Mouse (Mus musculus) limb, embryonic 13.5 days (tissue): ENCODE measurements around the gene Gm42688. TPM values are rescaled to one million over a fixed set of nuclear protein-coding genes. Genes with fewer than 3 reads are reported as not detected.

ENCODE experiments used
- ATAC-seq: fragments of 200-750 bp; cut with Nextera tagmentation; 2 replicates; pipeline ENCODE4 v1.8.0; 2017; ENCODE audit warnings: low read depth, moderate number of reproducible peaks, moderate TSS enrichment; ENCODE audit not compliant: low FRiP score
- H3K27ac ChIP-seq: fragments of 300-500 bp; sonication (generic); 2 replicates; pipeline ENCODE4 v1.5.1; 2015; ENCODE audit warnings: inconsistent platforms, mild to moderate bottlenecking, moderate library complexity
- H3K27me3 ChIP-seq: fragments of 300-500 bp; sonication (generic); 2 replicates; pipeline ENCODE4 v1.6.1; 2015; ENCODE audit warnings: mild to moderate bottlenecking, inconsistent platforms
- H3K36me3 ChIP-seq: fragments of 300-500 bp; sonication (generic); 2 replicates; pipeline ENCODE4 v1.6.1; 2015; ENCODE audit warnings: inconsistent platforms, mild to moderate bottlenecking, moderate library complexity
- H3K4me1 ChIP-seq: fragments of 300-500 bp; sonication (generic); 2 replicates; pipeline ENCODE4 v1.6.1; 2015; ENCODE audit warnings: inconsistent platforms
- H3K4me2 ChIP-seq: fragments of 300-500 bp; sonication (generic); replicated peaks from 2 replicates; pipeline ENCODE4 v1.6.1; 2015; ENCODE audit warnings: inconsistent platforms, mild to moderate bottlenecking, moderate library complexity
- H3K4me3 ChIP-seq: fragments of 300-500 bp; sonication (generic); 2 replicates; pipeline ENCODE4 v1.5.1; 2015; ENCODE audit warnings: moderate library complexity, mild to moderate bottlenecking, inconsistent platforms
- H3K9ac ChIP-seq: fragments of 300-500 bp; sonication (generic); 2 replicates; pipeline ENCODE4 v1.6.1; 2015; ENCODE audit warnings: mild to moderate bottlenecking, inconsistent platforms
- H3K9me3 ChIP-seq: fragments of 300-500 bp; sonication (generic); 2 replicates; pipeline ENCODE4 v1.6.1; 2016; ENCODE audit warnings: inconsistent platforms
- WGBS: fragments of 180-500 bp; shearing (Covaris S2); methylation state at CpG from one replicate; pipeline ENCODE4 v1.1.7; 2015; 5-methylcytosine and 5-hydroxymethylcytosine counted together
- polyA plus RNA-seq: library from polyadenylated mRNA; unstranded; fragments of >200 nt; fragmentation: Nextera tagmentation; extraction: Ambion mirVana; gene quantifications from 2 replicates; pipeline ENCODE4 v1.2.1, GENCODE M21; 2015

The Gm42688 gene
- polyA plus RNA-seq, 1 experiment from 2014 or later: 2.8 TPM

- H3K4me2 ChIP-seq: peak overlapping the region; percentile 52
- peaks cover 93% of the 10 kb centered on the region for H3K27me3 ChIP-seq
- peak overlapping the region; percentile 13 for H3K9ac ChIP-seq
- no peak for ATAC-seq
- H3K36me3 ChIP-seq: peaks cover 4% of the 10 kb centered on the region
- no peaks in the 10 kb centered on the region for H3K9me3 ChIP-seq
- WGBS: 2% methylated on average over 47 of the region's 47 CpGs
- H3K4me3 ChIP-seq: peak overlapping the region; percentile 23
- H3K4me1 ChIP-seq: peaks cover 43% of the 10 kb centered on the region
- H3K27ac ChIP-seq: no peak overlapping the region
Observed at GRCm38 (mm10) chr6:83087205-83087925, 14.1 kb upstream of the Gm42688 start.

- Histone ChIP-seq H3K9ac (peak overlapping the region; percentile 13), H3K27me3 (peaks cover 92% of the 10 kb centered on the region), H3K36me3 (no peaks in the 10 kb centered on the region), H3K4me2 (peak overlapping the region; percentile 52), H3K4me3 (peak overlapping the region; percentile 23; the same call in 1 of the 2 replicates), H3K27ac (no peak overlapping the region), H3K9me3 (no peaks in the 10 kb centered on the region), H3K4me1 (peaks cover 43% of the 10 kb centered on the region)
- 9% methylated on average over 9 of the region's 9 CpGs for WGBS
- ATAC-seq: no peak
Observed at GRCm38 (mm10) chr6:83087926-83088260, 13.5 kb upstream of the Gm42688 start.

- H3K9ac ChIP-seq: no peak overlapping the region
- no peak overlapping the region for H3K4me2 ChIP-seq
- 38% methylated on average over 6 of the region's 6 CpGs for WGBS
- H3K27me3 ChIP-seq: peaks cover 46% of the 10 kb centered on the region
- H3K9me3 ChIP-seq: 0 out of 2 replicates have a peak, but pooled peaks cover 3% of the 10 kb centered on the region
- ATAC-seq: no peak
- H3K4me1 ChIP-seq: peaks cover 8% of the 10 kb centered on the region
- no peaks in the 10 kb centered on the region for H3K36me3 ChIP-seq
- H3K27ac ChIP-seq: no peak overlapping the region
- H3K4me3 ChIP-seq: no peak overlapping the region
Observed at GRCm38 (mm10) chr6:83092416-83093127, 8.8 kb upstream of the Gm42688 start.

- no peak overlapping the region for H3K27ac ChIP-seq
- H3K9me3 ChIP-seq: 0 out of 2 replicates have a peak, but pooled peaks cover 3% of the 10 kb centered on the region
- H3K4me1 ChIP-seq: no peaks in the 10 kb centered on the region; the same call in 1 of the 2 replicates
- H3K4me3 ChIP-seq: no peak overlapping the region
- WGBS: 53% methylated on average over 6 of the region's 6 CpGs
- H3K27me3 ChIP-seq: peaks cover 15% of the 10 kb centered on the region
- no peak overlapping the region for H3K9ac ChIP-seq
- H3K36me3 ChIP-seq: no peaks in the 10 kb centered on the region
- no peak overlapping the region for H3K4me2 ChIP-seq
- no peak for ATAC-seq
Observed at GRCm38 (mm10) chr6:83095968-83096367, 5.4 kb upstream of the Gm42688 start.

- H3K9me3 ChIP-seq: 0 out of 2 replicates have a peak, but pooled peaks cover 3% of the 10 kb centered on the region
- peaks cover 2% of the 10 kb centered on the region; the same call in 1 of the 2 replicates for H3K27me3 ChIP-seq
- no peak overlapping the region for H3K4me2 ChIP-seq
- no peaks in the 10 kb centered on the region for H3K36me3 ChIP-seq
- ATAC-seq: no peak
- H3K27ac ChIP-seq: no peak overlapping the region
- H3K4me1 ChIP-seq: peaks cover 13% of the 10 kb centered on the region
- 53% methylated on average over 2 of the region's 2 CpGs for WGBS
- H3K9ac ChIP-seq: no peak overlapping the region
- no peak overlapping the region for H3K4me3 ChIP-seq
Observed at GRCm38 (mm10) chr6:83098411-83098810, 3.0 kb upstream of the Gm42688 start.

- Histone ChIP-seq H3K36me3 (0 out of 2 replicates have a peak, but pooled peaks cover 3% of the 10 kb centered on the region), H3K9me3 (no peaks in the 10 kb centered on the region), H3K4me2 (peak overlapping the region; percentile 99), H3K4me1 (peaks cover 15% of the 10 kb centered on the region), H3K4me3 (peak overlapping the region; percentile 77), H3K27ac (peak overlapping the region; percentile 83), H3K9ac (peak overlapping the region; percentile 86), H3K27me3 (peaks cover 2% of the 10 kb centered on the region; the same call in 1 of the 2 replicates)
- peak; percentile 73 for ATAC-seq
- under 1% methylated on average over 74 of the region's 74 CpGs for WGBS
Observed at GRCm38 (mm10) chr6:83101688-83102556, 505 bp downstream of the Gm42688 start.

- Histone ChIP-seq H3K4me1 (peaks cover 23% of the 10 kb centered on the region), H3K36me3 (peaks cover 6% of the 10 kb centered on the region; the same call in 1 of the 2 replicates), H3K27ac (no peak overlapping the region), H3K4me3 (peak overlapping the region; percentile 77), H3K9ac (peak overlapping the region; percentile 86; the same call in 1 of the 2 replicates), H3K27me3 (peaks cover 2% of the 10 kb centered on the region; the same call in 1 of the 2 replicates), H3K4me2 (peak overlapping the region; percentile 99), H3K9me3 (no peaks in the 10 kb centered on the region)
- 41% methylated on average over 11 of the region's 11 CpGs for WGBS
- ATAC-seq: no peak
Observed at GRCm38 (mm10) chr6:83103130-83103650, 1.8 kb downstream of the Gm42688 start.

- Histone ChIP-seq H3K4me1 (peaks cover 28% of the 10 kb centered on the region), H3K27me3 (peaks cover 2% of the 10 kb centered on the region; the same call in 1 of the 2 replicates), H3K36me3 (peaks cover 6% of the 10 kb centered on the region; the same call in 1 of the 2 replicates), H3K9me3 (no peaks in the 10 kb centered on the region), H3K27ac (no peak overlapping the region), H3K4me3 (no peak overlapping the region), H3K9ac (no peak overlapping the region), H3K4me2 (no peak overlapping the region)
- ATAC-seq: no peak
- WGBS: 71% methylated on average over 4 of the region's 4 CpGs
Observed at GRCm38 (mm10) chr6:83104158-83104557, 2.7 kb downstream of the Gm42688 start.

- Histone ChIP-seq H3K4me1 (peaks cover 31% of the 10 kb centered on the region), H3K4me3 (peak overlapping the region; percentile 76), H3K4me2 (peak overlapping the region; percentile 86), H3K36me3 (peaks cover 15% of the 10 kb centered on the region; the same call in 1 of the 2 replicates), H3K9ac (peak overlapping the region; percentile 95), H3K9me3 (no peaks in the 10 kb centered on the region), H3K27ac (no peak overlapping the region; the same call in 1 of the 2 replicates), H3K27me3 (no peaks in the 10 kb centered on the region)
- peak; percentile 30; the same call in 1 of the 2 replicates for ATAC-seq
- WGBS: 36% methylated on average over 13 of the region's 13 CpGs
Observed at GRCm38 (mm10) chr6:83107566-83108400, 6.4 kb downstream of the Gm42688 start.

GRCm38 (mm10) chr6:83108762-83109668, 7.6 kb downstream of the Gm42688 start, which contains the start of gene Mrpl53:
Gene Mrpl53 (plus strand): TSS chr6:83109040.
- peak within 1 kb of the TSS; percentile 81 for H3K27ac ChIP-seq

More at GRCm38 (mm10) chr6:83108762-83109668, 7.6 kb downstream of the Gm42688 start, which contains the start of gene Mrpl53:
- Histone ChIP-seq H3K9me3 (no peaks in the 10 kb centered on the region), H3K4me1 (peaks cover 22% of the 10 kb centered on the region), H3K9ac (peak within 1 kb of the TSS; percentile 95), H3K36me3 (peaks cover 15% of the 10 kb centered on the region; the same call in 1 of the 2 replicates), H3K4me2 (peak within 1 kb of the TSS; percentile 86), H3K4me3 (peak within 1 kb of the TSS; percentile 76), H3K27me3 (no peaks in the 10 kb centered on the region)
- under 1% methylated on average over 76 of the region's 76 CpGs for WGBS
- peak; percentile 83 for ATAC-seq
